In genomic region chr7:25782744-25783143, GRCm38 (mm10) we compare ENCODE assay signal across 9 mouse cellular contexts. TPM values are rescaled to one million over a fixed set of nuclear protein-coding genes. Genes with fewer than 3 reads are reported as not detected.
DNase-seq lines count a peak whose midpoint lies in the region; ATAC-seq and TF ChIP-seq lines count a peak whose summit lies in the region.
"Had no signal": no experiment of that assay in that cellular context is flagged by ENCODE, and none has a peak within 500 bp of the region (broad histone marks: within the 10 kb centered on the region; RNA-seq: fewer than 3 reads in every experiment).

No protein-coding gene starts in this region.

- H3K27me3 ChIP-seq in forebrain, embryonic 14.5 days (replicated peaks; ENCODE audit: control insufficient read depth, insufficient read depth, low read length), result no peaks in the 10 kb centered on the region
- peaks cover 17% of the 10 kb centered on the region; the same call in 1 of the 2 replicates for H3K27me3 ChIP-seq in forebrain, embryonic 10.5 days (ENCODE audit: poor library complexity, severe bottlenecking)
- peaks cover 4% of the 10 kb centered on the region for H3K27me3 ChIP-seq in liver, embryonic 11.5 days (replicated peaks; ENCODE audit: control insufficient read depth, insufficient read depth, low read length)
- peaks cover 6% of the 10 kb centered on the region; the same call in 1 of the 2 replicates for H3K27me3 ChIP-seq in liver, postnatal 0 days (ENCODE audit: insufficient read depth, low read length)
- H3K27me3 ChIP-seq in embryonic facial prominence, embryonic 14.5 days (replicated peaks; ENCODE audit: control insufficient read depth, insufficient read depth, low read length), result no peaks in the 10 kb centered on the region
- H3K27me3 ChIP-seq in megakaryocyte, embryonic 14.5 days (replicated peaks), result peaks cover 28% of the 10 kb centered on the region

- no peaks in the 10 kb centered on the region for H3K36me3 ChIP-seq in forebrain, embryonic 14.5 days (ENCODE audit: control insufficient read depth, insufficient read depth, low read length)
- H3K36me3 ChIP-seq in forebrain, embryonic 10.5 days (replicated peaks), result peaks cover 10% of the 10 kb centered on the region
- H3K36me3 ChIP-seq in liver, embryonic 11.5 days (ENCODE audit: control insufficient read depth, insufficient read depth, low read length), result no peaks in the 10 kb centered on the region
- no peaks in the 10 kb centered on the region for H3K36me3 ChIP-seq in liver, postnatal 0 days (replicated peaks; ENCODE audit: insufficient read depth, low read length)
- peaks cover 44% of the 10 kb centered on the region for H3K36me3 ChIP-seq in embryonic facial prominence, embryonic 14.5 days (ENCODE audit: control insufficient read depth, insufficient read depth, low read length)
- no peaks in the 10 kb centered on the region for H3K36me3 ChIP-seq in megakaryocyte, embryonic 14.5 days (replicated peaks; ENCODE audit: low read length)

- H3K4me3 ChIP-seq in forebrain, embryonic 14.5 days (ENCODE audit: low read depth, low read length), result no peak overlapping the region
- no peak overlapping the region for H3K4me3 ChIP-seq in forebrain, embryonic 10.5 days
- no peak overlapping the region for H3K4me3 ChIP-seq in liver, embryonic 11.5 days (ENCODE audit: low read depth, low read length)
- no peak overlapping the region for H3K4me3 ChIP-seq in liver, postnatal 0 days (ENCODE audit: low read depth, low read length)
- H3K4me3 ChIP-seq in embryonic facial prominence, embryonic 14.5 days (ENCODE audit: low read depth, low read length), result no peak overlapping the region
- peak overlapping the region; percentile 21 for H3K4me3 ChIP-seq in megakaryocyte, embryonic 14.5 days (replicated peaks)

- peak; percentile 31 for DNase-seq in forebrain, embryonic 14.5 days (ENCODE audit: low spot score)
- DNase-seq in forebrain, embryonic 10.5 days (ENCODE audit: extremely low spot score, low spot score), result no peak
- DNase-seq in liver, embryonic 11.5 days (ENCODE audit: low spot score), result no peak
- no peak for DNase-seq in liver, postnatal 0 days
- no peak for DNase-seq in embryonic facial prominence, embryonic 14.5 days (ENCODE audit: low spot score)
- no peak for DNase-seq in adrenal gland, adult (ENCODE audit: inconsistent age in 2 of 2, low spot score in 1 of 2)
- no peak for DNase-seq in adrenal gland, postnatal 4 days (ENCODE audit: low spot score in 2 of 2)

- no peak for ATAC-seq in forebrain, embryonic 14.5 days
- ATAC-seq in liver, embryonic 11.5 days (replicated peaks; ENCODE audit: low FRiP score), result no peak
- ATAC-seq in liver, postnatal 0 days, result no peak
- ATAC-seq in embryonic facial prominence, embryonic 14.5 days (ENCODE audit: low read depth), result no peak

- TF ChIP-seq EP300 in liver, postnatal 0 days (IDR thresholded peaks at IDR 0.05; ENCODE audit: low read depth), result no peak

- H3K4me2 ChIP-seq in forebrain, embryonic 14.5 days (ENCODE audit: low read length), result no peak overlapping the region
- peak overlapping the region; percentile 14; the same call in 1 of the 2 replicates for H3K4me2 ChIP-seq in liver, embryonic 11.5 days
- no peak overlapping the region for H3K4me2 ChIP-seq in liver, postnatal 0 days (ENCODE audit: low read depth, low read length)
- peak overlapping the region; percentile 69; the same call in 1 of the 2 replicates for H3K4me2 ChIP-seq in embryonic facial prominence, embryonic 14.5 days (ENCODE audit: low read depth, low read length)

- no peaks in the 10 kb centered on the region for H3K9me3 ChIP-seq in forebrain, embryonic 14.5 days (replicated peaks; ENCODE audit: control insufficient read depth, low read length)
- H3K9me3 ChIP-seq in forebrain, embryonic 10.5 days, result no peaks in the 10 kb centered on the region
- H3K9me3 ChIP-seq in liver, embryonic 11.5 days (ENCODE audit: control insufficient read depth, low read length), result no peaks in the 10 kb centered on the region
- no peaks in the 10 kb centered on the region for H3K9me3 ChIP-seq in liver, postnatal 0 days (ENCODE audit: low read length)
- H3K9me3 ChIP-seq in embryonic facial prominence, embryonic 14.5 days (ENCODE audit: control insufficient read depth, low read length), result no peaks in the 10 kb centered on the region
- no peaks in the 10 kb centered on the region for H3K9me3 ChIP-seq in megakaryocyte, embryonic 14.5 days

- H3K9ac ChIP-seq in forebrain, embryonic 14.5 days (ENCODE audit: low read length), result no peak overlapping the region
- H3K9ac ChIP-seq in liver, embryonic 11.5 days (ENCODE audit: low read depth, low read length), result no peak overlapping the region
- H3K9ac ChIP-seq in liver, postnatal 0 days (replicated peaks), result no peak overlapping the region
- no peak overlapping the region for H3K9ac ChIP-seq in embryonic facial prominence, embryonic 14.5 days (ENCODE audit: low read depth, low read length)

- no peak for TF ChIP-seq CTCF in liver, postnatal 0 days (IDR thresholded peaks at IDR 0.05; ENCODE audit: low read depth)

- 75% methylated on average over 6 of the region's 6 CpGs for WGBS in forebrain, embryonic 14.5 days
- WGBS in forebrain, embryonic 10.5 days, result 82% methylated on average over 6 of the region's 6 CpGs
- WGBS in liver, embryonic 11.5 days, result 60% methylated on average over 6 of the region's 6 CpGs
- WGBS in liver, postnatal 0 days (ENCODE audit: insufficient replicate concordance), result 38% methylated on average over 6 of the region's 6 CpGs
- 70% methylated on average over 6 of the region's 6 CpGs for WGBS in embryonic facial prominence, embryonic 14.5 days

- peaks cover 8% of the 10 kb centered on the region for H3K4me1 ChIP-seq in forebrain, embryonic 14.5 days (ENCODE audit: control insufficient read depth, insufficient read depth, low read length)
- peaks cover 49% of the 10 kb centered on the region for H3K4me1 ChIP-seq in forebrain, embryonic 10.5 days
- peaks cover 35% of the 10 kb centered on the region for H3K4me1 ChIP-seq in liver, embryonic 11.5 days (replicated peaks; ENCODE audit: control insufficient read depth, insufficient read depth, low read length)
- peaks cover 19% of the 10 kb centered on the region for H3K4me1 ChIP-seq in liver, postnatal 0 days (ENCODE audit: insufficient read depth)
- H3K4me1 ChIP-seq in embryonic facial prominence, embryonic 14.5 days (ENCODE audit: control insufficient read depth, insufficient read depth, low read length), result peaks cover 33% of the 10 kb centered on the region
- peaks cover 79% of the 10 kb centered on the region for H3K4me1 ChIP-seq in megakaryocyte, embryonic 14.5 days

- H3K27ac ChIP-seq in forebrain, embryonic 14.5 days (ENCODE audit: low read depth, low read length), result no peak overlapping the region
- H3K27ac ChIP-seq in forebrain, embryonic 10.5 days, result no peak overlapping the region
- no peak overlapping the region; the same call in 1 of the 2 replicates for H3K27ac ChIP-seq in liver, embryonic 11.5 days (ENCODE audit: low read depth, low read length)
- H3K27ac ChIP-seq in liver, postnatal 0 days (ENCODE audit: low read depth), result no peak overlapping the region
- H3K27ac ChIP-seq in embryonic facial prominence, embryonic 14.5 days (replicated peaks; ENCODE audit: low read depth, low read length), result peak overlapping the region; percentile 83; the same call in 1 of the 2 replicates

RNA-seq across cellular contexts. Expression of gene Axl, which starts 5.8 kb away (rescaled TPM):
- 15.8 and 16.7 TPM in 2 replicates for polyA plus RNA-seq in forebrain, embryonic 14.5 days (2014; fragmentation: Nextera tagmentation; extraction: Ambion mirVana)
- polyA plus RNA-seq in forebrain, embryonic 10.5 days (2016; fragmentation: Nextera tagmentation; extraction: Ambion mirVana), result 19.3 and 19.5 TPM in 2 replicates
- 34.2 and 35.4 TPM in 2 replicates for polyA plus RNA-seq in liver, embryonic 11.5 days (2014; fragmentation: Nextera tagmentation; extraction: Ambion mirVana)
- 26.6 and 27.4 TPM in 2 replicates for polyA plus RNA-seq in liver, postnatal 0 days (2015; fragmentation: Nextera tagmentation; extraction: Ambion mirVana)
- 114 and 116 TPM in 2 replicates for polyA plus RNA-seq in embryonic facial prominence, embryonic 14.5 days (2014; fragmentation: Nextera tagmentation; extraction: Ambion mirVana)
- 7.4 and 18.0 TPM in 2 replicates for polyA plus RNA-seq in megakaryocyte, embryonic 14.5 days (2012; ENCODE audit: insufficient read depth, low replicate concordance)
- 100 to 1,000 TPM; 100 to 102 TPM for total RNA-seq in adrenal gland, postnatal 4 days (2021)

RNA-seq across cellular contexts. Expression of gene Hnrnpul1, which starts 28.2 kb away (rescaled TPM):
- 53.6 and 61.2 TPM in 2 replicates for polyA plus RNA-seq in forebrain, embryonic 14.5 days (2014; fragmentation: Nextera tagmentation; extraction: Ambion mirVana)
- polyA plus RNA-seq in forebrain, embryonic 10.5 days (2016; fragmentation: Nextera tagmentation; extraction: Ambion mirVana), result 59.2 and 60.5 TPM in 2 replicates
- polyA plus RNA-seq in liver, embryonic 11.5 days (2014; fragmentation: Nextera tagmentation; extraction: Ambion mirVana), result 67.2 and 68.6 TPM in 2 replicates
- 21.4 and 22.6 TPM in 2 replicates for polyA plus RNA-seq in liver, postnatal 0 days (2015; fragmentation: Nextera tagmentation; extraction: Ambion mirVana)
- 65.9 and 71.9 TPM in 2 replicates for polyA plus RNA-seq in embryonic facial prominence, embryonic 14.5 days (2014; fragmentation: Nextera tagmentation; extraction: Ambion mirVana)
- 168 and 350 TPM in 2 replicates for polyA plus RNA-seq in megakaryocyte, embryonic 14.5 days (2012; ENCODE audit: insufficient read depth, low replicate concordance)
- 100 to 1,000 TPM; 167 to 177 TPM for total RNA-seq in adrenal gland, postnatal 4 days (2021)

RNA-seq across cellular contexts. Expression of gene Cyp2s1, which starts 34.0 kb away (rescaled TPM):
- 0.95 and 1.1 TPM in 2 replicates for polyA plus RNA-seq in forebrain, embryonic 14.5 days (2014; fragmentation: Nextera tagmentation; extraction: Ambion mirVana)
- 0.17 and 0.28 TPM in 2 replicates for polyA plus RNA-seq in forebrain, embryonic 10.5 days (2016; fragmentation: Nextera tagmentation; extraction: Ambion mirVana)
- 1.4 and 2.6 TPM in 2 replicates for polyA plus RNA-seq in liver, embryonic 11.5 days (2014; fragmentation: Nextera tagmentation; extraction: Ambion mirVana)
- 0.65 and 0.92 TPM in 2 replicates for polyA plus RNA-seq in liver, postnatal 0 days (2015; fragmentation: Nextera tagmentation; extraction: Ambion mirVana)
- polyA plus RNA-seq in embryonic facial prominence, embryonic 14.5 days (2014; fragmentation: Nextera tagmentation; extraction: Ambion mirVana), result 4.1 TPM in 2 replicates
- not detected in 2 replicates for polyA plus RNA-seq in megakaryocyte, embryonic 14.5 days (2012; ENCODE audit: insufficient read depth, low replicate concordance)
- total RNA-seq in adrenal gland, postnatal 4 days (2021), result 1 to 10 TPM; 4.8 to 7.7 TPM
- total RNA-seq: hematopoietic stem cell, adult 5-6 weeks had no signal

Comparison
In these comparisons a context has a peak if more than half of its experiments do, and no peak if none do; other contexts are left out.
1. H3K4me2 ChIP-seq: peak in liver, embryonic 11.5 days (single experiment) and embryonic facial prominence, embryonic 14.5 days (single experiment); none in forebrain, embryonic 14.5 days (single experiment) and liver, postnatal 0 days (single experiment).